Mouse (Mus musculus) CH12.LX (cell line): ENCODE results near the gene Fancc. TPM values are rescaled to one million over a fixed set of nuclear protein-coding genes. Genes with fewer than 3 reads are reported as not detected.

Experiments
- DNase-seq: peaks from one replicate; pipeline ENCODE4 v3.0.0-alpha.2; 2013; ENCODE audit errors: extremely low read depth
- H3K27ac ChIP-seq: 2 replicates; pipeline ENCODE4 v1.5.1; 2012; ENCODE audit warnings: low read depth, mild to moderate bottlenecking, control low read depth, moderate library complexity; ENCODE audit not compliant: insufficient read depth
- H3K27me3 ChIP-seq: replicated peaks from 2 replicates; pipeline ENCODE3; 2012; ENCODE audit warnings: inconsistent platforms
- H3K36me3 ChIP-seq, 2 experiments: replicated peaks in 1 of 2; 2 replicates each; pipeline versions ENCODE3 to v1.6.1; 2012; ENCODE audit warnings: inconsistent platforms in 1 of 2, low read length in 1 of 2, mild to moderate bottlenecking in 1 of 2, mixed read lengths in 1 of 2, moderate library complexity in 1 of 2; ENCODE audit not compliant: control insufficient read depth in 1 of 2, insufficient read depth in 1 of 2
- H3K4me1 ChIP-seq, 2 experiments: 2 replicates each; pipeline ENCODE4 v1.6.1; 2012; ENCODE audit warnings: inconsistent platforms in 1 of 2, moderate library complexity in 1 of 2; ENCODE audit not compliant: insufficient read depth in 2 of 2, control insufficient read depth in 1 of 2
- H3K4me2 ChIP-seq: 2 replicates; pipeline ENCODE4 v1.6.1; 2012; ENCODE audit warnings: low read depth, mild to moderate bottlenecking, control low read depth; ENCODE audit not compliant: poor library complexity, insufficient read depth, severe bottlenecking
- H3K4me3 ChIP-seq, 3 experiments: fragments of 150-350 bp in 1 of 3; sonication (generic) in 1 of 3; replicated peaks in 1 of 3; 2 replicates each; pipeline versions ENCODE3 to v1.5.1; 2011 to 2012; ENCODE audit warnings: low read depth in 2 of 3, low read length in 2 of 3, mild to moderate bottlenecking in 2 of 3, moderate library complexity in 2 of 3, control low read depth in 1 of 3, improper control_type of control experiment in 1 of 3, inconsistent platforms in 1 of 3, mixed read lengths in 1 of 3; ENCODE audit not compliant: poor library complexity in 1 of 3
- H3K79me2 ChIP-seq: replicated peaks from 2 replicates; pipeline ENCODE4 v1.6.1; 2012; ENCODE audit warnings: mild to moderate bottlenecking, moderate library complexity; ENCODE audit not compliant: control insufficient read depth, poor library complexity, insufficient read depth, severe bottlenecking; ENCODE audit errors: extremely low read depth
- H3K9ac ChIP-seq: 2 replicates; pipeline ENCODE4 v1.6.1; 2012; ENCODE audit warnings: low read depth, mild to moderate bottlenecking, control low read depth, moderate library complexity; ENCODE audit not compliant: insufficient read depth
- H3K9me3 ChIP-seq: replicated peaks from 2 replicates; pipeline ENCODE3; 2012; ENCODE audit warnings: low read length, inconsistent platforms, mixed read lengths
- CTCF ChIP-seq, 2 experiments: IDR thresholded peaks in 1 of 2; conservative IDR thresholded peaks in 1 of 2; 2 replicates each; pipeline ENCODE4 v1.5.1; 2011 to 2012; ENCODE audit warnings: low read depth in 2 of 2, low read length in 2 of 2, improper control_type of control experiment in 1 of 2, inconsistent platforms in 1 of 2, mild to moderate bottlenecking in 1 of 2, moderate library complexity in 1 of 2
- EP300 ChIP-seq: IDR thresholded peaks from 2 replicates; pipeline ENCODE4 v1.6.1; 2011; ENCODE audit warnings: low read length, improper control_type of control experiment
- GABPA ChIP-seq: IDR thresholded peaks from 2 replicates; pipeline ENCODE4 v1.6.1; 2012; ENCODE audit warnings: low read depth, low read length, improper control_type of control experiment, inconsistent platforms; ENCODE audit not compliant: insufficient replicate concordance
- JUN ChIP-seq: IDR thresholded peaks from 2 replicates; pipeline ENCODE4 v1.6.1; 2011; ENCODE audit warnings: low read depth, mild to moderate bottlenecking, low read length, improper control_type of control experiment, moderate library complexity; ENCODE audit not compliant: insufficient read depth
- JUND ChIP-seq: conservative IDR thresholded peaks from 2 replicates; pipeline ENCODE4 v1.6.1; 2011; ENCODE audit warnings: low read depth, low read length, improper control_type of control experiment
- MAX ChIP-seq: IDR thresholded peaks from 2 replicates; pipeline ENCODE4 v1.6.1; 2011; ENCODE audit warnings: low read length, improper control_type of control experiment
- MXI1 ChIP-seq: IDR thresholded peaks from 2 replicates; pipeline ENCODE4 v1.6.1; 2011; ENCODE audit warnings: mild to moderate bottlenecking, low read depth, low read length, improper control_type of control experiment
- NRF1 ChIP-seq: IDR thresholded peaks from 2 replicates; pipeline ENCODE4 v1.6.1; 2014; ENCODE audit warnings: low read depth, mild to moderate bottlenecking, inconsistent platforms, low read length, improper control_type of control experiment, moderate library complexity
- PAX5 ChIP-seq: IDR thresholded peaks from 2 replicates; pipeline ENCODE4 v1.6.1; 2012; ENCODE audit warnings: low read length, inconsistent platforms, mixed read lengths
- RCOR1 ChIP-seq: conservative IDR thresholded peaks from 2 replicates; pipeline ENCODE4 v1.6.1; 2012; ENCODE audit warnings: low read depth, mild to moderate bottlenecking, inconsistent platforms, low read length, improper control_type of control experiment
- SIN3A ChIP-seq: IDR thresholded peaks from 2 replicates; pipeline ENCODE4 v1.6.1; 2012; ENCODE audit warnings: low read length, improper control_type of control experiment, inconsistent platforms
- ZKSCAN1 ChIP-seq: IDR thresholded peaks from 2 replicates; pipeline ENCODE4 v1.6.1; 2012; ENCODE audit warnings: low read depth, inconsistent platforms, low read length, improper control_type of control experiment, borderline replicate concordance
- ZNF384 ChIP-seq: IDR thresholded peaks from 2 replicates; pipeline ENCODE4 v1.6.1; 2012; ENCODE audit warnings: low read depth, low read length, improper control_type of control experiment, inconsistent platforms
- dilution Hi-C: fragments of 300-500 bp; cut with MboI; formaldehyde crosslinking; loops from 2 replicates; pipeline ENCODE4 v1.14.3; 2020; ENCODE audit warnings: low sequenced_read_pairs; ENCODE audit not compliant: extremely low pct_unique_long_range_greater_than_20kb, extremely low pct_ligation_motif_present
- in situ Hi-C: fragments of 300-500 bp; cut with MboI; formaldehyde crosslinking; loops from 3 replicates; pipeline ENCODE4 v1.14.3; 2019; ENCODE audit warnings: low sequenced_read_pairs, low pct_ligation_motif_present, low pct_unique_long_range_greater_than_20kb, mixed read lengths
- polyA plus RNA-seq: library from polyadenylated mRNA; unstranded; fragments of >175 nt; gene quantifications from 2 replicates; pipeline ENCODE4 v1.2.1, GENCODE M21; 2012; ENCODE audit warnings: low read depth; ENCODE audit not compliant: insufficient read length
- total RNA-seq, 2 experiments: library from RNA; depleted of rRNA; stranded (reverse); fragments of 300-350 nt in 1 of 2; fragments of >200 nt in 1 of 2; gene quantifications; 2 replicates each; pipeline ENCODE4 v1.2.3; 2012 to 2014

The Fancc gene
- total and polyA plus RNA-seq, 3 experiments, result 8.2 to 12.4 (median 8.7) TPM

DNA sequence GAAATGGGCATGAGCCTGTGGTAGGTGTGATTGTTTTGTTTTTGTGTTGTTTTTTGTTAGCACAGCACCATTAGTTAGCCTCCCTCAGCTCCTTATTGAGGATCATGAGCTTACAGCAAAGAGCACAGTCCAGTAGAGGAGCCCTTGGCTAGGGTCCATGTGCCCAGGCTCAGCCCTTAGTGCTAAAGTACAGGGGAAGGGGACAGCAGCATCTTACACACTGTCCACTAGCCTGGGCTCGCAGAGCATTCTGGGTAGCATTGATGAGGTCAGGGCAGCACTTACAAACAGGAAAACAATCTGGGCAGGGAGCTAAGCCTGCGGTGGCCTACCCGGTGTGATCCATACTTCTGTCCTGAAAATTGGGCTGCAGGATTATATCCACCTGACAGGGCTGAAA, 261.5 kb downstream of the Fancc start:
- Histone ChIP-seq H3K27me3 (no peaks in the 10 kb centered on the region), H3K4me3 (no peak overlapping the region), H3K9me3 (peaks cover 2% of the 10 kb centered on the region), H3K36me3 (no peaks in the 10 kb centered on the region), H3K27ac (no peak overlapping the region), H3K79me2 (no peaks in the 10 kb centered on the region), H3K4me2 (no peak overlapping the region), H3K4me1 (peaks cover 0 to 9% of the 10 kb centered on the region in 2 experiments; a peak in 1 of 4 replicates), H3K9ac (no peak overlapping the region)
- no peak for DNase-seq
- TF ChIP-seq RCOR1 (no peak), EP300 (no peak), ZKSCAN1 (no peak), MAX (no peak), JUN (no peak), CTCF (conservative IDR thresholded peaks at IDR 0.05 in 1 of 2, IDR thresholded peaks at IDR 0.05 in 1 of 2; ENCODE audit: low read depth in 2 of 2, low read length in 2 of 2) (no peak), JUND (no peak), GABPA (no peak), NRF1 (no peak), MXI1 (no peak), PAX5 (no peak), ZNF384 (no peak), SIN3A (no peak)
- dilution Hi-C loops, result no loop called here
- in situ Hi-C loops, result no loop called here

Other genes with a start within 250 kb of the Fancc start
- 7.4 and 8.2 TPM in 2 replicates for gene Ptch1, start 76.3 kb upstream of the Fancc start, total RNA-seq (2012; rRNA removed)
- 5.2 and 6.2 TPM in 2 replicates for gene Ptch1, start 76.3 kb upstream of the Fancc start, total RNA-seq (2014; rRNA removed)
- 14.9 and 15.5 TPM in 2 replicates for gene Ptch1, start 76.3 kb upstream of the Fancc start, polyA plus RNA-seq